Mouse (Mus musculus) lung, embryonic 14.5 days (tissue): Measurements from ENCODE around the gene Gbp2b. TPM values are rescaled to one million over a fixed set of nuclear protein-coding genes. Genes with fewer than 3 reads are reported as not detected.
"Not testable (repeated sequence)": the region's sequence is repeated elsewhere in the genome, so short reads cannot be mapped to it uniquely, and the experiment has no call there.

Source experiments
- ATAC-seq: fragments of 200-750 bp; cut with Nextera tagmentation; 2 replicates; pipeline ENCODE4 v1.8.0; 2017; ENCODE audit warnings: mild to moderate bottlenecking, moderate TSS enrichment, moderate library complexity; ENCODE audit not compliant: insufficient read depth
- DNase-seq: peaks from one replicate; pipeline ENCODE4 v3.0.0-alpha.2; 2015
- H3K27ac ChIP-seq: fragments of 300-500 bp; sonication (generic); 2 replicates; pipeline ENCODE4 v1.5.1; 2014; ENCODE audit warnings: low read depth, mild to moderate bottlenecking, moderate library complexity
- H3K27me3 ChIP-seq: fragments of 300-500 bp; sonication (generic); 2 replicates; pipeline ENCODE4 v1.6.1; 2014; ENCODE audit warnings: low read length, control low read depth; ENCODE audit not compliant: insufficient read depth
- H3K36me3 ChIP-seq: fragments of 300-500 bp; sonication (generic); 2 replicates; pipeline ENCODE4 v1.6.1; 2014; ENCODE audit warnings: control low read depth; ENCODE audit not compliant: insufficient read depth
- H3K4me1 ChIP-seq: fragments of 300-500 bp; sonication (generic); 2 replicates; pipeline ENCODE4 v1.6.1; 2014; ENCODE audit warnings: antibody characterized with exemption, control low read depth; ENCODE audit not compliant: insufficient read depth
- H3K4me2 ChIP-seq: fragments of 300-500 bp; sonication (generic); 2 replicates; pipeline ENCODE4 v1.6.1; 2014; ENCODE audit warnings: mild to moderate bottlenecking
- H3K4me3 ChIP-seq: fragments of 300-500 bp; sonication (generic); 2 replicates; pipeline ENCODE4 v1.5.1; 2014; ENCODE audit warnings: low read depth, low read length
- H3K9ac ChIP-seq: fragments of 300-500 bp; sonication (generic); 2 replicates; pipeline ENCODE4 v1.6.1; 2014
- H3K9me3 ChIP-seq: fragments of 300-500 bp; sonication (generic); 2 replicates; pipeline ENCODE4 v1.6.1; 2016; ENCODE audit warnings: low read depth, low read length, control low read depth
- CTCF ChIP-seq: IDR thresholded peaks from 2 replicates; pipeline ENCODE4 v1.5.1; 2016; ENCODE audit warnings: antibody characterized with exemption, low read depth
- WGBS: fragments of 180-500 bp; shearing (Covaris S2); extraction: QIAGEN DNeasy Blood & Tissue Kit; methylation state at CpG from one replicate; pipeline ENCODE4 v1.1.7; 2014; 5-methylcytosine and 5-hydroxymethylcytosine counted together
- microRNA-seq: library from miRNA; unstranded; fragments of <30 nt; microRNA quantifications from one replicate; pipeline ENCODE4, GENCODE M21; 2016; ENCODE audit warnings: borderline number of aligned reads
- polyA plus RNA-seq: library from polyadenylated mRNA; unstranded; fragments of >200 nt; fragmentation: Nextera tagmentation; extraction: Ambion mirVana; gene quantifications from 2 replicates; pipeline ENCODE4 v1.2.1, GENCODE M21; 2014

The Gbp2b gene
- polyA plus RNA-seq, 1 experiment from 2014 or later, result not detected

GRCm38 (mm10) chr3:142620956-142621562 lies 26.4 kb downstream of the Gbp2b start:
- TF ChIP-seq CTCF, result peak; percentile 43
- Histone ChIP-seq H3K4me2 (peak overlapping the region; percentile 59), H3K4me1 (no peaks in the 10 kb centered on the region), H3K9me3 (no peaks in the 10 kb centered on the region), H3K27ac (peak overlapping the region; percentile 40; the same call in 1 of the 2 replicates), H3K36me3 (no peaks in the 10 kb centered on the region), H3K27me3 (no peaks in the 10 kb centered on the region), H3K4me3 (no peak overlapping the region; the same call in 1 of the 2 replicates), H3K9ac (no peak overlapping the region)
- ATAC-seq (no peak), DNase-seq (peak; percentile 34)
- 45% methylated on average over 3 of the region's 3 CpGs for WGBS

GRCm38 (mm10) chr3:142630385-142630784 lies 35.7 kb downstream of the Gbp2b start:
- no peak for TF ChIP-seq CTCF
- WGBS, result 41% methylated on average over 8 of the region's 8 CpGs
- no peak for ATAC-seq

GRCm38 (mm10) chr3:142640201-142640600 lies 45.6 kb downstream of the Gbp2b start:
- 7% methylated on average over 9 of the region's 9 CpGs for WGBS
- H3K27ac ChIP-seq, result no peak overlapping the region
- H3K9ac ChIP-seq, result no peak overlapping the region
- H3K9me3 ChIP-seq, result no peaks in the 10 kb centered on the region
- H3K4me3 ChIP-seq, result no peak overlapping the region
- DNase-seq (peak; percentile 82), ATAC-seq (no peak)
- H3K36me3 ChIP-seq, result no peaks in the 10 kb centered on the region
- no peaks in the 10 kb centered on the region for H3K4me1 ChIP-seq
- H3K4me2 ChIP-seq, result peak overlapping the region; percentile 25; the same call in 1 of the 2 replicates
- peak; percentile 73 for TF ChIP-seq CTCF
- H3K27me3 ChIP-seq, result no peaks in the 10 kb centered on the region

More at GRCm38 (mm10) chr3:142630385-142630784, 35.7 kb downstream of the Gbp2b start:
- no peak overlapping the region for H3K4me3 ChIP-seq
- H3K9me3 ChIP-seq, result no peaks in the 10 kb centered on the region
- H3K9ac ChIP-seq, result no peak overlapping the region
- H3K27me3 ChIP-seq, result no peaks in the 10 kb centered on the region
- no peaks in the 10 kb centered on the region for H3K4me1 ChIP-seq
- H3K36me3 ChIP-seq, result no peaks in the 10 kb centered on the region
- H3K4me2 ChIP-seq, result no peak overlapping the region
- peak; percentile 46 for DNase-seq
- H3K27ac ChIP-seq, result no peak overlapping the region

GRCm38 (mm10) chr3:142645949-142646348 lies 51.3 kb downstream of the Gbp2b start:
- 7% methylated on average over 2 of the region's 2 CpGs for WGBS
- not testable (repeated sequence) for H3K4me1 ChIP-seq, H3K9me3 ChIP-seq, H3K9ac ChIP-seq, H3K4me2 ChIP-seq, H3K27ac ChIP-seq, H3K36me3 ChIP-seq, ATAC-seq, H3K27me3 ChIP-seq, H3K4me3 ChIP-seq
- DNase-seq, result peak; percentile 92
- peak; percentile 71 for TF ChIP-seq CTCF

GRCm38 (mm10) chr3:142647836-142648235 lies 53.2 kb downstream of the Gbp2b start:
- not testable (repeated sequence) for H3K4me1 ChIP-seq, H3K27me3 ChIP-seq, H3K27ac ChIP-seq, ATAC-seq, H3K9ac ChIP-seq, H3K9me3 ChIP-seq, H3K36me3 ChIP-seq, H3K4me2 ChIP-seq, H3K4me3 ChIP-seq
- peak; percentile 28 for DNase-seq
- WGBS, result 28% methylated on average over 5 of the region's 7 CpGs

- Histone ChIP-seq H3K9ac (no peak overlapping the region), H3K4me2 (no peak overlapping the region), H3K4me3 (no peak overlapping the region), H3K9me3 (no peaks in the 10 kb centered on the region), H3K27ac (no peak overlapping the region), H3K27me3 (no peaks in the 10 kb centered on the region), H3K36me3 (no peaks in the 10 kb centered on the region), H3K4me1 (no peaks in the 10 kb centered on the region)
- no peak for DNase-seq
- no peak for ATAC-seq
- no peak for TF ChIP-seq CTCF
- 31% methylated on average over 2 of the region's 2 CpGs for WGBS
These were observed 55.6 kb downstream of the Gbp2b start for GRCm38 (mm10) chr3:142650205-142650604.

GRCm38 (mm10) chr3:142664723-142665122 lies 70.1 kb downstream of the Gbp2b start:
- H3K9me3 ChIP-seq, result peaks cover 6% of the 10 kb centered on the region; the same call in 1 of the 2 replicates
- H3K27ac ChIP-seq, result no peak overlapping the region
- H3K36me3 ChIP-seq, result no peaks in the 10 kb centered on the region
- no peaks in the 10 kb centered on the region for H3K4me1 ChIP-seq
- H3K9ac ChIP-seq, result no peak overlapping the region
- TF ChIP-seq CTCF, result no peak
- 92% methylated on average over 8 of the region's 8 CpGs for WGBS
- no peak for ATAC-seq
- DNase-seq, result no peak
- H3K4me3 ChIP-seq, result no peak overlapping the region
- H3K27me3 ChIP-seq, result no peaks in the 10 kb centered on the region
- no peak overlapping the region for H3K4me2 ChIP-seq

Small RNA genes lying within 50 kb of the gene (microRNA-seq; reads per million reads assigned to microRNA genes)
- not detected for gene Mir6381

Other genes starting within 250 kb of the Gbp2b start
- 19.0 and 24.1 TPM in 2 replicates for gene Pdlim5, start 199.2 kb upstream of the Gbp2b start, polyA plus RNA-seq
- 0.11 TPM in 1 of 2 replicates, not detected in the other for gene Gbp5, start 100.9 kb upstream of the Gbp2b start, polyA plus RNA-seq
- 3.2 and 3.6 TPM in 2 replicates for gene Gbp7, start 64.5 kb upstream of the Gbp2b start, polyA plus RNA-seq
- 1.3 and 1.6 TPM in 2 replicates for gene Gbp3, start 34.8 kb upstream of the Gbp2b start, polyA plus RNA-seq
- gene Gbp2, start 25.8 kb downstream of the Gbp2b start, polyA plus RNA-seq, result 1.8 and 2.8 TPM in 2 replicates
- 17.6 and 17.8 TPM in 2 replicates for gene Kyat3, start 106.2 kb downstream of the Gbp2b start, polyA plus RNA-seq
- 81.7 and 85.3 TPM in 2 replicates for gene Gtf2b, start 170.2 kb downstream of the Gbp2b start, polyA plus RNA-seq